Mouse (Mus musculus): ENCODE data around the gene Sytl3.

DNA sequence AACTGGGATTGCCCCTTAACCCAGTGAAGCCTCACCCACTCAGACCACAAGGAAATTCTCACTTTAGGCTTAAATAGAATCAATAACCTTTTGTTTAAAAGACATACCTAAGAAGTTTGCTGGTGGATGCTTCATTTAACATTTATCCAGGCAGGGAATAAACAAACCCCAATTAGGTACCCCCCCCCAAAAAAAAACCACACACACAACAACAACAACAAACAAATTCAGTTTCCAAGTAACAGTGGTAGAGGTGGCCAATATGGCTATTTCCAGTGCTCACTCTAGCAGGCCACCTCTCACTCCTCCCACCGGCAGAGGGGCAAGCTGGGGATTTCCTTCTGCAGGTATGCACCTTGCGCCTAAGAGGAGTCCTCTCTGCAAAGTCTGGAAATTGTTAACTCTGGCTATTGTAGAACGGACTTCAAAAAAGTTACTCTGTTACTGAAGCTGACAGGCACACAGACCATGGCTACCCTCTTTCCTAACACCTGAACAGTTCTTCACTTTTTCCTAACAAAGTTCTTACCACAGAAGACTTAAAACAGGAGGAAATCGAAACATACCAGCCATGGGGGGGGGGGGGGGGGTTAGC, 121.7 kb downstream of the Sytl3 start:
- no peak for TF ChIP-seq CTCF (IDR thresholded peaks at IDR 0.05; ENCODE audit: low read depth)
- no peak for TF ChIP-seq EP300 (IDR thresholded peaks at IDR 0.05; ENCODE audit: low read depth)
